Mouse (Mus musculus): ENCODE results near the gene Isca2.

GRCm38 (mm10) chr12:84794647-84795046 is 21.6 kb downstream of the Isca2 start:
- TF ChIP-seq FLI1 (IDR thresholded peaks at IDR 0.05; ENCODE audit: low read length) = no peak
- TF ChIP-seq GATA1 (IDR thresholded peaks at IDR 0.05; ENCODE audit: borderline replicate concordance, low read length) = no peak
